Mouse (Mus musculus) lung, postnatal 10 days (tissue): ENCODE measurements around the gene Vgll3.

Experiments used
- DNase-seq: peaks from one replicate; pipeline ENCODE4 v3.0.0; 2021

The Vgll3 gene

DNA sequence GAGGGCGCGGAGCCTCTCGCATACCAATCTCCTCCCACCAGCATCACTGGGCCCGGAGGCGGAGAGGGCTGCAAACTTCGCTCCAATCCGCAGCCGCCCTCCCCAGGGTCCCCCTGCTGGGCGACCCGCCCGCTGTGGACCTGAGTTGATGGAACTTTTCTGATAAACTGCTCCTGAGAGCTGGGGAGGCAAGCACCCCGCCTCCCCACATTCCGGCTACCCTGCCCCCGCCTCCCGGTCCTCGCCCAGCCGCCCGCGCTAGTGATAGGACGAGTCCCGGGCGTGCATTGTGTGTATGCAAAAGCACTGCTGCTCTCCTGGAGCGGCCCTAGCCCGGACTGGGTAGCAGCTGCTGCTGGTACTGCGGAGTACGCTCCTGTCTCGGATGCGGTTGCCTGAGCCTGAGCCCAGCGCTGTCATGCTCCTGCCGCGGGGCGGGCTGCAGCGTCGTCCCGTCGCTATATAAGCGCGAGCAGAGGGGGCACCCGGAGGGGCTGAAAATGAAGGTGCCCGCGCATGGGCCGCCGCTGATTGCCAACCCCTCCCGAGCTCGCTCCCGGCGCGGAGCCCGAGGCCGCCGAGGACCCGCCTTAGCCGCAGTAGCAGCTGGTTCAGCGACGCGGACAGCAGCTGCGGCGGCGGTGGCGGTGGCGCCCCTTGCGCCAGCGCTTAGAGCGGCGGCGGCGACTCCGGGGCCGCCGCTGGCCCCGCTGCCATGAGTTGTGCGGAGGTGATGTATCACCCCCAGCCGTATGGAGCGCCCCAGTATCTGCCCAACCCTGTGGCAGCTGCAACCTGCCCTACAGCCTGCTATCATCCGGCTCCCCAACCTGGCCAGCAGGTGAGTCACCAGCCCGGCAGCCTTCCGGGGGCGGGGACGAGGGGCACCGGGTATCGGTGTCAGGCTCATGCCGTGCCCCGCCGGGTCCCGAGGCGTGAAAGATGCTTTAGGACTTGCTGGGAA, at the start of gene Vgll3:
TSS of gene Vgll3 (plus strand) at position 340 of the 964 bp plus-strand sequence.
- peak; percentile 71 for DNase-seq

- DNase-seq, result no peak
Observed at GRCm38 (mm10) chr16:65765976-65766375, 49.1 kb upstream of the Vgll3 start.

GRCm38 (mm10) chr16:65785959-65786358, 29.1 kb upstream of the Vgll3 start:
- peak; percentile 26 for DNase-seq

DNA sequence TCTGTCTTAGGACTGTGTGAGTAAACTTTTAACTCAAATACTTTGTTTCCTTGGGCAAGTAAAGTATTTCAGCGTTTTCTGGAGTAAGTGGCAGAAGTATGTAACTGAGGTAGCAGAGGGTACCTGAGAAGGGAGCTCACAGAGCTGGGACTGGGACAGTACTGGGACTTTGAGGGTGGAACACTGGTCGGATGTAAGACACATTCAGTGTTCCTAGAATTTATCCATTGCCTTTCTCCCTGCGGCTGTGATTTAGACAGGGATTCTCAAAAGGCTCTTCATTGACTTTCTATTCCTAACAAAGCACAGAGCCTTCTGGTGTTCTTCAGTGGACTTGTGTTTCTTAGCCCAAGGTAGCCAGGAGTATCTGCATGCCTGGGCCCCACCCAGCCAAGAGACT, 1.0 kb downstream of the Vgll3 start:
- no peak for DNase-seq

DNA sequence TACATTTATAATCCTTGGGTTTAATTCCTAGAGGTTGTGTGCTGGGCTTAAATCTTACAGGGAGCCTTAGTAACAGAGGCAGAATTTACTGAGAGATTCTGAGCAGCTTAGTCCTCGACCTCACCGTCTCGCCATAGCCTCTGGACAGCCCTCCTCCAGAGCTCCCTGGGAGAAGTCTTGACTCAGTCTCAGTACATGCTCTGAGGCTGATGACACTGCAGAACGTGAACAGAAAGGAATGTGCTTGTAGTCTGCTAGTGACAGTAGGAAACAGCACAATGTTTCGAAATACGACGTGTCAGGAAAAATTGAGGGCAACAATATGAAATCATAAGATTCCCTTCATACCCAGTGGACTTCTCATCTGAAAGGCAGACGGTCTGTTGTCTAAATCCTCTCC, 3.7 kb downstream of the Vgll3 start:
- DNase-seq, result peak; percentile 37

- DNase-seq, result peak; percentile 27
Observed at GRCm38 (mm10) chr16:65820803-65821202, 5.7 kb downstream of the Vgll3 start.

- no peak for DNase-seq
Observed at GRCm38 (mm10) chr16:65823721-65824120, 8.7 kb downstream of the Vgll3 start.

- DNase-seq, result peak; percentile 51
Observed at GRCm38 (mm10) chr16:65828141-65828565, 13.1 kb downstream of the Vgll3 start.

- DNase-seq, result no peak
Observed at GRCm38 (mm10) chr16:65829096-65829495, 14.0 kb downstream of the Vgll3 start.

- DNase-seq, result no peak
Observed at GRCm38 (mm10) chr16:65834721-65835120, 19.7 kb downstream of the Vgll3 start.

- DNase-seq, result no peak
Observed at GRCm38 (mm10) chr16:65850126-65850525, 35.1 kb downstream of the Vgll3 start.

GRCm38 (mm10) chr16:65864471-65864870, 49.4 kb downstream of the Vgll3 start:
- no peak for DNase-seq

DNA sequence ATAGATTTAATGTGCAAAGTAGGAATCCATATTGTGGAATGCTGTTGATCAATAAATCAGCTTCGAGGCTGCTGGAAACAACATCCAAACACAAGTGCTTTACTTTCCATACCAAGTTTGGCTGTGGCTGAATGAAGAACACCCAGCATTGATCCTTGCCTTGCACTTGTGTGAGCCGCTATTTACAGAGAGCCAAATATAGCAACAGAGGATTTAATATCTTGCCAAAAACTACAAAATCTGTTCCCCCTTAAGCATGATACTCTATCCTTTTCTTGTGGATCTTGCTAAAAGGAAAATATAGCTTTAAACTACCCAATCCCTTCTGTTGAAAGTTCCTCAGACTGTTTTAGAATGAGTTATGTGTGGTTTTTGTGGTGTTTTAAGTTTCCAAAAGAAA, 52.9 kb downstream of the Vgll3 start:
- DNase-seq, result no peak

DNA sequence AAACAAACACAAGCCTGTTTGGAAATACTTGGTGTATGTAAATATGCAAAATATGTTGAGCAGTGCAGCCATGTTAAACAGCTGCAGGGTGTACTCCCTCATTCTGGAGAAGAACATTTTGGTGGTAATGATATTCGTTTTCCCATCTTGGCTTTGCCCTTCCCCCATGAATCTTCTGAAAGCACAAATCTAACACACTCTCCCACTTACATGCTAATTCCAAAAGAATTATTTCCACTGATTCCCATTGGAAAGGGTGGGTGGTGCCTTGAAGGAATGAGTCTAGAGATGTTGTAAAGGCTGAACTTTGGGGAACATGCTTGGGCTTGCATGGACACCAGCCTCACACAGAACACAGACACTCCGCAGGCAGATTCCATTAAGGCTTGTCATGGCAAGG, 53.9 kb downstream of the Vgll3 start:
- DNase-seq, result no peak

DNA sequence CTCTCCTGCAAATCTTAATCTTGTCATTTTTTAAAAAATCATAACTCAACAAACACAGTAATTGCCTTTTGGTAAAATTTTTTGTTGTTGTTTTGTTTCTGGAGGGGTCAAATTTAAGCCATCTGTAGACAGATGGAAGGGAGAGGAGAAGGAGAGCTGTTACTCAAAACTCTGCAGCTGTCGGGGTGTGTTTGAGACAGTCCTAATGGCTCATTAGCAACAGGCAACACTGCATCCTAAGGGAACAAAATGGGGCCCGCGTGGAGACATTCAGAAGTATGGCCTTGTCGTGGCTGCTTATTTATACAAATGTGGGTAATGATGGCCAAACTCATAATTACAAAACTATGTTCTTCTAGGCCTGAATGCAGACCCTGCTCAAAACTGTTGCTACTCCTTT, 73.9 kb downstream of the Vgll3 start:
- DNase-seq, result peak; percentile 59
